Mouse (Mus musculus) heart, postnatal 0 days (tissue): ENCODE data around the gene Igsf9.

Experiments
- CTCF ChIP-seq: IDR thresholded peaks from 2 replicates; pipeline ENCODE4 v1.5.1; 2016; ENCODE audit warnings: antibody characterized with exemption, control low read depth, low read depth
- EP300 ChIP-seq: IDR thresholded peaks from 2 replicates; pipeline ENCODE4 v1.6.1; 2016; ENCODE audit warnings: antibody characterized with exemption, low read depth

DNA sequence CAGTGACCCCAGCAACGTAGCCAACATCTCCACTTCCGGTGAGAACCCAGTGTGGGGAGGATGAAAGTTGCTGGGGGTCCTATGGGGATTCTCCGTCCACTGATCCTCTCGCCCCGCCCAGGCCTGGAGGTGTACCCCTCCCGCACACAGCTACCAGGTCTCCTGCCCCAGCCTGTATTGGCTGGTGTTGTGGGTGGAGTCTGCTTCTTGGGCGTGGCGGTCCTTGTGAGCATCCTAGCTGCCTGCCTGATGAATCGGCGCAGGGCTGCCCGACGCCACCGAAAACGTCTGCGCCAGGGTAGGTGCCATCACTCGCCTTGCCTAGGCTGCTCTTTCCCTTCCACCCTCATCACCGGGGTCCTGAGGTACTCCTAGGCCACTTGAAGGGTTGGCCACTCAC, 14.4 kb downstream of the Igsf9 start:
- TF ChIP-seq CTCF: no peak
- TF ChIP-seq EP300: no peak
